Mouse (Mus musculus): ENCODE data around the gene Lrmda. TPM values are rescaled to one million over a fixed set of nuclear protein-coding genes. Genes with fewer than 3 reads are reported as not detected.

The Lrmda gene
- polyA plus RNA-seq, 1 experiment = 0.51 TPM

- no peak overlapping the region for H3K27ac ChIP-seq (ENCODE audit: control insufficient read depth, insufficient read depth, low read length)
- no peak overlapping the region for H3K4me3 ChIP-seq (ENCODE audit: control insufficient read depth, insufficient read depth, low read length)
- TF ChIP-seq POLR2A (IDR thresholded peaks at IDR 0.05; ENCODE audit: control insufficient read depth, extremely low read depth, insufficient read depth, low read length, poor library complexity) (no peak), CTCF (IDR thresholded peaks at IDR 0.05; ENCODE audit: borderline replicate concordance, control insufficient read depth, extremely low read depth, insufficient read depth, low read length, poor library complexity) (no peak)
- DNase-seq = no peak
- H3K36me3 ChIP-seq (ENCODE audit: control insufficient read depth, insufficient read depth, low read length) = no peaks in the 10 kb centered on the region
- H3K27me3 ChIP-seq (ENCODE audit: control insufficient read depth, insufficient read depth, low read length) = no peaks in the 10 kb centered on the region
- WGBS = 94% methylated on average over 4 of the region's 4 CpGs
- no peaks in the 10 kb centered on the region for H3K4me1 ChIP-seq (replicated peaks; ENCODE audit: control insufficient read depth, insufficient read depth, low read length)
These were observed 527.1 kb downstream of the Lrmda start for GRCm38 (mm10) chr14:22546676-22546984.

DNA sequence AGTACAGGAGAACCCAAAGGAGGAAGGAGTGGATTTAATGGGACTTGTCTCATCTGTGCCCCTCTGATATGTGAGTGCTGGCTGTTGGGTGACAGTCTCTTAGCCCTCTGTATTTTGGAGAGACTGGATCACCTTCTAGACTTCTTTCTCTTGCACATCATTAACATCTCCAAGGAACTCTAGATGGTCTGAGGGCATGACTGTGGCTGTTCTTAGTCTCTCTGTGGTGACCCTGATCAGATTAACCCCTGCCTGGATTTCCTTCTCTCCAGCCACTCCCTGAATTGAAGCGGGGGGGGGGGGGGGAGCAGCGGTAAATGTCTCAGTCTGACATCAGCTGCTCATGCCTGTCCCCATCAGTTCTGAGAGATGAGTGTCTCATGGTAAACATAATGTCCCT lies 528.8 kb downstream of the Lrmda start:
- TF ChIP-seq CTCF (IDR thresholded peaks at IDR 0.05; ENCODE audit: borderline replicate concordance, control insufficient read depth, extremely low read depth, insufficient read depth, low read length, poor library complexity) = no peak
- 77% methylated on average over 2 of the region's 2 CpGs for WGBS
- no peak for DNase-seq
- Histone ChIP-seq H3K27ac (ENCODE audit: control insufficient read depth, insufficient read depth, low read length) (no peak overlapping the region), H3K4me1 (replicated peaks; ENCODE audit: control insufficient read depth, insufficient read depth, low read length) (no peaks in the 10 kb centered on the region), H3K27me3 (ENCODE audit: control insufficient read depth, insufficient read depth, low read length) (no peaks in the 10 kb centered on the region), H3K36me3 (ENCODE audit: control insufficient read depth, insufficient read depth, low read length) (no peaks in the 10 kb centered on the region), H3K4me3 (ENCODE audit: control insufficient read depth, insufficient read depth, low read length) (no peak overlapping the region)

DNA sequence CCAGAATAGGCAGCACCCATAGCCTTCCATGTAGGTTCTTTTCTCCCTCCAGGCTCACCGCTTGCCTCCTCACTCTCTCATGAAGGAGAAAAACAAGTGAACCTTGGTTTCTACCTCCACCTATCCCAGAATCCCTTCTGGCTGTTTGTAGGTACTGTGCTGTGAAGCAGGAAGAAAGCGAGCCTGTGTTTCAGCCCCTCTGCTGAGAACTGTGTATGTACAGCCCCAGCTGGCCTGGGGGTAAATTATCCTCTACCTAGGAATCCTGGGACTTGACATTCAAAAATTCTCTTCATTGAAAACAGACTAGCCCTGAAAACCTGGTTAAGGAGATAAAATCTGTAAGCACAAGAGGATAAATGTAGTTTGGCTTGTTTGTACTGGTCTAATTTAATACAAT lies 529.7 kb downstream of the Lrmda start:
- Histone ChIP-seq H3K27me3 (ENCODE audit: control insufficient read depth, insufficient read depth, low read length) (no peaks in the 10 kb centered on the region), H3K27ac (ENCODE audit: control insufficient read depth, insufficient read depth, low read length) (no peak overlapping the region), H3K36me3 (ENCODE audit: control insufficient read depth, insufficient read depth, low read length) (no peaks in the 10 kb centered on the region), H3K4me3 (ENCODE audit: control insufficient read depth, insufficient read depth, low read length) (no peak overlapping the region), H3K4me1 (replicated peaks; ENCODE audit: control insufficient read depth, insufficient read depth, low read length) (no peaks in the 10 kb centered on the region)
- no peak for TF ChIP-seq CTCF (IDR thresholded peaks at IDR 0.05; ENCODE audit: borderline replicate concordance, control insufficient read depth, extremely low read depth, insufficient read depth, low read length, poor library complexity)
- TF ChIP-seq POLR2A (IDR thresholded peaks at IDR 0.05; ENCODE audit: control insufficient read depth, extremely low read depth, insufficient read depth, low read length, poor library complexity) = no peak
- WGBS = 94% methylated on average over 2 of the region's 2 CpGs
- DNase-seq = no peak

GRCm38 (mm10) chr14:22552358-22552757 lies 532.8 kb downstream of the Lrmda start:
- TF ChIP-seq CTCF (IDR thresholded peaks at IDR 0.05; ENCODE audit: borderline replicate concordance, control insufficient read depth, extremely low read depth, insufficient read depth, low read length, poor library complexity) = no peak
- TF ChIP-seq POLR2A (IDR thresholded peaks at IDR 0.05; ENCODE audit: control insufficient read depth, extremely low read depth, insufficient read depth, low read length, poor library complexity) = no peak
- H3K36me3 ChIP-seq (ENCODE audit: control insufficient read depth, insufficient read depth, low read length) = no peaks in the 10 kb centered on the region
- DNase-seq = no peak
- 94% methylated on average over 4 of the region's 4 CpGs for WGBS
- no peak overlapping the region for H3K27ac ChIP-seq (ENCODE audit: control insufficient read depth, insufficient read depth, low read length)
- H3K4me3 ChIP-seq (ENCODE audit: control insufficient read depth, insufficient read depth, low read length) = no peak overlapping the region
- H3K27me3 ChIP-seq (ENCODE audit: control insufficient read depth, insufficient read depth, low read length) = no peaks in the 10 kb centered on the region
- H3K4me1 ChIP-seq (replicated peaks; ENCODE audit: control insufficient read depth, insufficient read depth, low read length) = no peaks in the 10 kb centered on the region

- WGBS = 87% methylated on average over 3 of the region's 3 CpGs
- no peak for DNase-seq
- H3K27me3 ChIP-seq (ENCODE audit: control insufficient read depth, insufficient read depth, low read length) = no peaks in the 10 kb centered on the region
These were observed 533.3 kb downstream of the Lrmda start for GRCm38 (mm10) chr14:22552841-22553240.

DNA sequence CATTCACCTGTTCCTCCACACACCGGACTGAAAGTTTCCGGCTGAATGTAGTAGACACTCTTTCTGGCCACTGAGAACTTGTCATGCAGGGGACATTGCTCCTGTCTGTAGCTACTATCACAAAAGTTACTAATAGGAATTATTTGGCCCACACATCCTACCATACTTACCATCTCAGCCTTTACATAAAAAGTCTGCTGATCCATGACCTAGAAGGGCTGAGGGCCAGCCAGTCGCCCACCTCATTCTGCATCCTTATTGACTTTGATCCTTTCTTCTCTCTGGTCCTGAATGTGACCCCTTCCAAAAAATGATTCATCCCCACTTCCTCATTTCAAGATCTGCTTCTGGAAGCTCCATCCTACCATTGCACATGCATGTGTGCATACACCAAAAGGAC lies 534.2 kb downstream of the Lrmda start:
- no peaks in the 10 kb centered on the region for H3K4me1 ChIP-seq (replicated peaks; ENCODE audit: control insufficient read depth, insufficient read depth, low read length)
- TF ChIP-seq CTCF (IDR thresholded peaks at IDR 0.05; ENCODE audit: borderline replicate concordance, control insufficient read depth, extremely low read depth, insufficient read depth, low read length, poor library complexity) (no peak), POLR2A (IDR thresholded peaks at IDR 0.05; ENCODE audit: control insufficient read depth, extremely low read depth, insufficient read depth, low read length, poor library complexity) (no peak)
- H3K36me3 ChIP-seq (ENCODE audit: control insufficient read depth, insufficient read depth, low read length) = no peaks in the 10 kb centered on the region
- DNase-seq = no peak
- WGBS = 97% methylated on average over 3 of the region's 3 CpGs
- H3K27ac ChIP-seq (ENCODE audit: control insufficient read depth, insufficient read depth, low read length) = no peak overlapping the region
- no peaks in the 10 kb centered on the region for H3K27me3 ChIP-seq (ENCODE audit: control insufficient read depth, insufficient read depth, low read length)
- H3K4me3 ChIP-seq (ENCODE audit: control insufficient read depth, insufficient read depth, low read length) = no peak overlapping the region

More at GRCm38 (mm10) chr14:22552841-22553240, 533.3 kb downstream of the Lrmda start:
- H3K4me3 ChIP-seq (ENCODE audit: control insufficient read depth, insufficient read depth, low read length) = no peak overlapping the region
- H3K4me1 ChIP-seq (replicated peaks; ENCODE audit: control insufficient read depth, insufficient read depth, low read length) = no peaks in the 10 kb centered on the region
- H3K27ac ChIP-seq (ENCODE audit: control insufficient read depth, insufficient read depth, low read length) = no peak overlapping the region
- H3K36me3 ChIP-seq (ENCODE audit: control insufficient read depth, insufficient read depth, low read length) = no peaks in the 10 kb centered on the region
- no peak for TF ChIP-seq POLR2A (IDR thresholded peaks at IDR 0.05; ENCODE audit: control insufficient read depth, extremely low read depth, insufficient read depth, low read length, poor library complexity)
- no peak for TF ChIP-seq CTCF (IDR thresholded peaks at IDR 0.05; ENCODE audit: borderline replicate concordance, control insufficient read depth, extremely low read depth, insufficient read depth, low read length, poor library complexity)

- Histone ChIP-seq H3K4me1 (replicated peaks; ENCODE audit: control insufficient read depth, insufficient read depth, low read length) (no peaks in the 10 kb centered on the region), H3K27ac (ENCODE audit: control insufficient read depth, insufficient read depth, low read length) (no peak overlapping the region), H3K4me3 (ENCODE audit: control insufficient read depth, insufficient read depth, low read length) (no peak overlapping the region), H3K27me3 (ENCODE audit: control insufficient read depth, insufficient read depth, low read length) (no peaks in the 10 kb centered on the region), H3K36me3 (ENCODE audit: control insufficient read depth, insufficient read depth, low read length) (no peaks in the 10 kb centered on the region)
- TF ChIP-seq POLR2A (IDR thresholded peaks at IDR 0.05; ENCODE audit: control insufficient read depth, extremely low read depth, insufficient read depth, low read length, poor library complexity) = no peak
- TF ChIP-seq CTCF (IDR thresholded peaks at IDR 0.05; ENCODE audit: borderline replicate concordance, control insufficient read depth, extremely low read depth, insufficient read depth, low read length, poor library complexity) = no peak
- DNase-seq = no peak
- WGBS = 91% methylated on average over 5 of the region's 5 CpGs
These were observed 553.0 kb downstream of the Lrmda start for GRCm38 (mm10) chr14:22572486-22572885.
